Mouse (Mus musculus) erythroblast, embryonic 14.5 days (primary cell): Measurements from ENCODE around the gene Slc23a2.

ENCODE experiments used
- GATA1 ChIP-seq: IDR thresholded peaks from 2 replicates; pipeline ENCODE4 v1.6.1; 2012; ENCODE audit warnings: low read length, inconsistent platforms, mixed read lengths
- TAL1 ChIP-seq: IDR thresholded peaks from 3 replicates; pipeline ENCODE4 v1.6.1; 2012; ENCODE audit warnings: low read length, inconsistent platforms, mixed read lengths

DNA sequence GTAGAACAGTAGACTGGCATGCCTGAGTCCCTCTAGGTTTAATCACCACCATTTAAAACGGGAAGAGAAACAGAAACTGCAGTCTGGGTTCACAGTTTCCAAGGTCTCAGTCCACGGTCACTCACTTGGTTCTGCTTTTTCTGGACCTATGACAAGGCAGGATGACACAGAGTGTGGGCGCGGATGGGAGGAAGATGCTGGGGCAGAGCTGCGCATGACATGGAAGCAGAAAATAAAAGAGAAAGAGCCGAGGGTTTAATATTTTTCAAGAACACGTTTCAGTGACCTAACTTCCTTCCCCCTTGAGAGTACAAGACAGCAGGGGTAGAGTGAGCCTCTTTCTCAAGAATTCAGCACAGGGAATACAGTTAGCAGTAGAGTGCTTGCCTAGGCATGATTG is 24.2 kb upstream of the Slc23a2 start:
- TF ChIP-seq TAL1 (no peak), GATA1 (no peak)
